In genomic region chr1:59683926-59684818, GRCm38 (mm10) we compare ENCODE assay signal across 8 mouse cellular contexts. TPM values are rescaled to one million over a fixed set of nuclear protein-coding genes. Genes with fewer than 3 reads are reported as not detected.
DNase-seq lines count a peak whose midpoint lies in the region; ATAC-seq lines count a peak whose summit lies in the region.

No protein-coding gene starts in this region.

- no peaks in the 10 kb centered on the region; the same call in 1 of the 2 replicates for H3K27me3 ChIP-seq in embryonic facial prominence, embryonic 13.5 days

- H3K79me2 ChIP-seq in macrophage (ENCODE audit: inconsistent target), result peaks cover 43% of the 10 kb centered on the region

- peak overlapping the region; percentile 87 for H3K4me3 ChIP-seq in embryonic facial prominence, embryonic 13.5 days
- peak overlapping the region; percentile 94; the same call in 1 of the 2 replicates for H3K4me3 ChIP-seq in macrophage (ENCODE audit: inconsistent target)

- intact Hi-C loops in heart, postnatal 14 days (cut with DNase I), result loop anchor here (2.0 kb wide), 1 partner anchor 13 kb away; the partner anchor contains the start of gene Sumo1

- H3K4me1 ChIP-seq in embryonic facial prominence, embryonic 13.5 days, result peaks cover 17% of the 10 kb centered on the region

- H3K36me3 ChIP-seq in embryonic facial prominence, embryonic 13.5 days, result no peaks in the 10 kb centered on the region
- no peaks in the 10 kb centered on the region for H3K36me3 ChIP-seq in macrophage (ENCODE audit: inconsistent target)

- H3K9ac ChIP-seq in embryonic facial prominence, embryonic 13.5 days, result peak overlapping the region; percentile 72

- DNase-seq in adrenal gland, adult 18-20 months (ENCODE audit: low spot score in 2 of 2), result peak; percentile 25 to 38
- no peak for DNase-seq in adrenal gland, postnatal 4 days (ENCODE audit: low spot score in 2 of 2)
- DNase-seq in ES-CJ7 (ENCODE audit: low read depth, low spot score), result peak; percentile 54
- peak; percentile 16 to 26 for DNase-seq in heart, postnatal 14 days
- DNase-seq in layer of hippocampus, adult 9-10 months (ENCODE audit: low spot score), result peak; percentile 13
- DNase-seq in spleen, postnatal 10 days (ENCODE audit: low spot score in 2 of 2), result peak; percentile 42 to 49

- H3K4me2 ChIP-seq in embryonic facial prominence, embryonic 13.5 days, result peak overlapping the region; percentile 75

- H3K9me3 ChIP-seq in embryonic facial prominence, embryonic 13.5 days, result no peaks in the 10 kb centered on the region

- 10% methylated on average over 11 of the region's 11 CpGs for WGBS in embryonic facial prominence, embryonic 13.5 days
- 8% methylated on average over 11 of the region's 11 CpGs for WGBS in macrophage (ENCODE audit: missing documents)

- H3K27ac ChIP-seq in embryonic facial prominence, embryonic 13.5 days, result peak overlapping the region; percentile 78
- H3K27ac ChIP-seq in macrophage, result peak overlapping the region; percentile 57

- ATAC-seq in embryonic facial prominence, embryonic 13.5 days (ENCODE audit: insufficient number of reproducible peaks, insufficient read depth, low FRiP score, low TSS enrichment, low read depth), result peak; percentile 53

RNA-seq across cellular contexts. Expression of gene Nop58, which starts 0.6 kb away (rescaled TPM):
- 100 to 1,000 TPM; 100 to 124 TPM for total RNA-seq in adrenal gland, adult 18-20 months (2021)
- 100 to 1,000 TPM; 146 to 164 TPM for total RNA-seq in adrenal gland, postnatal 4 days (2021)
- 272 and 277 TPM in 2 replicates for polyA plus RNA-seq in embryonic facial prominence, embryonic 13.5 days (2015; fragmentation: Nextera tagmentation; extraction: Ambion mirVana)
- 10 to 100 TPM; 29.5 to 37.9 TPM for total RNA-seq in heart, postnatal 14 days (2021)
- 100 to 1,000 TPM in 1 of 26 experiments, 10 to 100 TPM in 25; 30.5 to 102 (median 53.4) TPM for total RNA-seq in macrophage (2018; cell fraction: chromatin; rRNA removed)
- total RNA-seq in macrophage (2018; cell fraction: cytosol; rRNA removed), result 10 to 100 TPM; 27.6 to 62.9 (median 37.7) TPM
- total RNA-seq in macrophage (2018; cell fraction: nucleus; rRNA removed), result 100 to 1,000 TPM in 1 of 26 experiments, 10 to 100 TPM in 25; 22.7 to 130 (median 38.5) TPM
- 23.5 to 158 TPM (median 131 TPM) in 3 replicates for polyA plus RNA-seq in macrophage (2018)

RNA-seq across cellular contexts. Expression of gene Sumo1, which starts 13.5 kb away (rescaled TPM):
- total RNA-seq in adrenal gland, adult 18-20 months (2021), result 100 to 1,000 TPM; 114 to 143 TPM
- 100 to 1,000 TPM; 158 to 163 TPM for total RNA-seq in adrenal gland, postnatal 4 days (2021)
- 432 and 472 TPM in 2 replicates for polyA plus RNA-seq in embryonic facial prominence, embryonic 13.5 days (2015; fragmentation: Nextera tagmentation; extraction: Ambion mirVana)
- 10 to 100 TPM; 55.6 to 58.2 TPM for total RNA-seq in heart, postnatal 14 days (2021)
- total RNA-seq in macrophage (2018; cell fraction: chromatin; rRNA removed), result 100 to 1,000 TPM in 2 of 26 experiments, 10 to 100 TPM in 24; 25.6 to 149 (median 58.0) TPM
- 100 to 1,000 TPM; 112 to 195 (median 159) TPM for total RNA-seq in macrophage (2018; cell fraction: cytosol; rRNA removed)
- total RNA-seq in macrophage (2018; cell fraction: nucleus; rRNA removed), result 100 to 1,000 TPM in 6 of 26 experiments, 10 to 100 TPM in 20; 44.7 to 157 (median 85.4) TPM
- polyA plus RNA-seq in macrophage (2018), result 118 to 152 TPM (median 148 TPM) in 3 replicates

Comparison
In these comparisons a context has a peak if more than half of its experiments do, and no peak if none do; other contexts are left out.
1. DNase-seq: peak in adrenal gland, adult 18-20 months (2 of 2), ES-CJ7 (single experiment), heart, postnatal 14 days (2 of 2), layer of hippocampus, adult 9-10 months (single experiment) and spleen, postnatal 10 days (2 of 2); none in adrenal gland, postnatal 4 days (0 of 2).